Comparison of ENCODE assay signal across 15 mouse cellular contexts in genomic region chr5:88961351-88961761, GRCm38 (mm10).
DNase-seq lines count a peak whose midpoint lies in the region; ATAC-seq and TF ChIP-seq lines count a peak whose summit lies in the region.
"Had no signal": no experiment of that assay in that cellular context is flagged by ENCODE, and none has a peak within 500 bp of the region (broad histone marks: within the 10 kb centered on the region; RNA-seq: fewer than 3 reads in every experiment).

No protein-coding gene starts in this region.

- H3K9ac ChIP-seq in kidney, embryonic 15.5 days, result no peak overlapping the region
- no peak overlapping the region for H3K9ac ChIP-seq in heart, embryonic 15.5 days
- H3K9ac ChIP-seq in liver, postnatal 0 days (replicated peaks), result no peak overlapping the region
- no peak overlapping the region for H3K9ac ChIP-seq in hindbrain, embryonic 13.5 days
- H3K9ac ChIP-seq: hindbrain, embryonic 12.5 days; liver, embryonic 14.5 days had no signal

- TF ChIP-seq CTCF in gastrocnemius, adult 2 months (IDR thresholded peaks at IDR 0.05), result no peak
- TF ChIP-seq CTCF in liver, postnatal 0 days (IDR thresholded peaks at IDR 0.05; ENCODE audit: low read depth), result no peak

- no peaks in the 10 kb centered on the region for H3K36me3 ChIP-seq in kidney, embryonic 15.5 days
- no peaks in the 10 kb centered on the region for H3K36me3 ChIP-seq in heart, embryonic 15.5 days
- H3K36me3 ChIP-seq in liver, postnatal 0 days (replicated peaks; ENCODE audit: insufficient read depth, low read length), result no peaks in the 10 kb centered on the region
- H3K36me3 ChIP-seq in hindbrain, embryonic 13.5 days, result no peaks in the 10 kb centered on the region
- no peaks in the 10 kb centered on the region for H3K36me3 ChIP-seq in midbrain, embryonic 10.5 days
- H3K36me3 ChIP-seq: hindbrain, embryonic 12.5 days had no signal

- H3K4me2 ChIP-seq in kidney, embryonic 15.5 days, result no peak overlapping the region
- H3K4me2 ChIP-seq in heart, embryonic 15.5 days, result no peak overlapping the region
- no peak overlapping the region for H3K4me2 ChIP-seq in liver, postnatal 0 days (ENCODE audit: low read depth, low read length)
- no peak overlapping the region for H3K4me2 ChIP-seq in hindbrain, embryonic 13.5 days
- H3K4me2 ChIP-seq: hindbrain, embryonic 12.5 days had no signal

- peak; percentile 48; the same call in 1 of the 2 replicates for TF ChIP-seq EP300 in liver, postnatal 0 days (IDR thresholded peaks at IDR 0.05; ENCODE audit: low read depth)

- DNase-seq in gastrocnemius, adult 2 months, result peak; percentile 43
- DNase-seq in gastrocnemius, postnatal 10 days, result no peak
- peak; percentile 90 for DNase-seq in kidney, adult 9 months
- no peak for DNase-seq in liver, postnatal 0 days
- DNase-seq in midbrain, embryonic 10.5 days (ENCODE audit: low spot score), result no peak
- DNase-seq: cerebellum, adult 18-20 months; gastrocnemius, postnatal 14 days; lung, postnatal 4 days had no signal

- no peak for ATAC-seq in kidney, embryonic 15.5 days (replicated peaks; ENCODE audit: low FRiP score)
- ATAC-seq in heart, embryonic 15.5 days (replicated peaks; ENCODE audit: insufficient number of reproducible peaks, insufficient read depth, low FRiP score, low read depth), result 0 out of 2 replicates have a peak, but pooled peaks have one; percentile 50
- peak; percentile 66; the same call in 1 of the 2 replicates for ATAC-seq in liver, postnatal 0 days
- no peak for ATAC-seq in hindbrain, embryonic 13.5 days (ENCODE audit: low FRiP score)
- ATAC-seq: forebrain, embryonic 16.5 days; midbrain, embryonic 16.5 days had no signal

- intact Hi-C loops in gastrocnemius, adult 2 months (cut with DNase I), result loop anchor here (10.0 kb wide), 1 partner anchor 183 kb away; no protein-coding TSS in a partner anchor

- H3K27me3 ChIP-seq in kidney, embryonic 15.5 days, result no peaks in the 10 kb centered on the region
- no peaks in the 10 kb centered on the region for H3K27me3 ChIP-seq in heart, embryonic 15.5 days
- H3K27me3 ChIP-seq in liver, postnatal 0 days (ENCODE audit: insufficient read depth, low read length), result no peaks in the 10 kb centered on the region
- no peaks in the 10 kb centered on the region for H3K27me3 ChIP-seq in hindbrain, embryonic 13.5 days
- no peaks in the 10 kb centered on the region for H3K27me3 ChIP-seq in midbrain, embryonic 10.5 days (ENCODE audit: low read depth, poor library complexity, severe bottlenecking)
- H3K27me3 ChIP-seq: hindbrain, embryonic 12.5 days had no signal

- no peak overlapping the region; the same call in 1 of the 2 replicates for H3K4me3 ChIP-seq in gastrocnemius, adult 2 months
- no peak overlapping the region for H3K4me3 ChIP-seq in kidney, embryonic 15.5 days (replicated peaks)
- H3K4me3 ChIP-seq in heart, embryonic 15.5 days, result no peak overlapping the region
- no peak overlapping the region for H3K4me3 ChIP-seq in liver, postnatal 0 days (ENCODE audit: low read depth, low read length)
- no peak overlapping the region for H3K4me3 ChIP-seq in hindbrain, embryonic 13.5 days
- H3K4me3 ChIP-seq in midbrain, embryonic 10.5 days, result no peak overlapping the region
- H3K4me3 ChIP-seq: hindbrain, embryonic 12.5 days had no signal

- WGBS in kidney, embryonic 15.5 days, result 64% methylated on average over 7 of the region's 7 CpGs
- 23% methylated on average over 7 of the region's 7 CpGs for WGBS in heart, embryonic 15.5 days
- WGBS in liver, postnatal 0 days (ENCODE audit: insufficient replicate concordance), result 28% methylated on average over 7 of the region's 7 CpGs
- WGBS in hindbrain, embryonic 13.5 days, result 79% methylated on average over 7 of the region's 7 CpGs
- WGBS in midbrain, embryonic 10.5 days, result 86% methylated on average over 7 of the region's 7 CpGs

- H3K9me3 ChIP-seq in kidney, embryonic 15.5 days (replicated peaks), result no peaks in the 10 kb centered on the region
- no peaks in the 10 kb centered on the region for H3K9me3 ChIP-seq in heart, embryonic 15.5 days (replicated peaks)
- H3K9me3 ChIP-seq in liver, postnatal 0 days (ENCODE audit: low read length), result no peaks in the 10 kb centered on the region
- H3K9me3 ChIP-seq in hindbrain, embryonic 13.5 days, result no peaks in the 10 kb centered on the region
- H3K9me3 ChIP-seq in midbrain, embryonic 10.5 days (replicated peaks), result no peaks in the 10 kb centered on the region
- H3K9me3 ChIP-seq: hindbrain, embryonic 12.5 days had no signal

- no peaks in the 10 kb centered on the region for H3K4me1 ChIP-seq in kidney, embryonic 15.5 days
- H3K4me1 ChIP-seq in heart, embryonic 15.5 days (replicated peaks), result peaks cover 15% of the 10 kb centered on the region
- peaks cover 8% of the 10 kb centered on the region for H3K4me1 ChIP-seq in liver, postnatal 0 days (ENCODE audit: insufficient read depth)
- H3K4me1 ChIP-seq in hindbrain, embryonic 13.5 days (replicated peaks), result no peaks in the 10 kb centered on the region
- 0 out of 2 replicates have a peak, but pooled peaks cover 3% of the 10 kb centered on the region for H3K4me1 ChIP-seq in midbrain, embryonic 10.5 days
- H3K4me1 ChIP-seq: hindbrain, embryonic 12.5 days had no signal

- peak overlapping the region; percentile 90 for H3K27ac ChIP-seq in gastrocnemius, adult 2 months
- H3K27ac ChIP-seq in kidney, embryonic 15.5 days, result no peak overlapping the region
- H3K27ac ChIP-seq in heart, embryonic 15.5 days, result peak overlapping the region; percentile 41
- H3K27ac ChIP-seq in liver, postnatal 0 days (ENCODE audit: low read depth), result 0 out of 2 replicates have a peak overlapping the region, but pooled peaks have one; percentile 39
- H3K27ac ChIP-seq in hindbrain, embryonic 13.5 days, result no peak overlapping the region
- H3K27ac ChIP-seq in midbrain, embryonic 10.5 days (replicated peaks), result no peak overlapping the region
- H3K27ac ChIP-seq: hindbrain, embryonic 12.5 days; liver, embryonic 14.5 days had no signal

Comparison
In these comparisons a context has a peak if more than half of its experiments do, and no peak if none do; other contexts are left out.
1. DNase-seq: peak in gastrocnemius, adult 2 months (single experiment) and kidney, adult 9 months (single experiment); none in gastrocnemius, postnatal 10 days (single experiment), liver, postnatal 0 days (single experiment) and midbrain, embryonic 10.5 days (single experiment).
2. H3K27ac ChIP-seq: peak in gastrocnemius, adult 2 months (single experiment), heart, embryonic 15.5 days (single experiment) and liver, postnatal 0 days (single experiment); none in kidney, embryonic 15.5 days (single experiment), hindbrain, embryonic 13.5 days (single experiment) and midbrain, embryonic 10.5 days (single experiment).
3. ATAC-seq: peak in heart, embryonic 15.5 days (single experiment) and liver, postnatal 0 days (single experiment); none in kidney, embryonic 15.5 days (single experiment) and hindbrain, embryonic 13.5 days (single experiment).